Mouse (Mus musculus) liver, embryonic 14.5 days (tissue): ENCODE results near the gene Gm10643. TPM values are rescaled to one million over a fixed set of nuclear protein-coding genes. Genes with fewer than 3 reads are reported as not detected.

Experiments used
- ATAC-seq: fragments of 200-750 bp; cut with Nextera tagmentation; 2 replicates; pipeline ENCODE4 v1.8.0; 2017; ENCODE audit warnings: moderate number of reproducible peaks, mild to moderate bottlenecking, moderate library complexity; ENCODE audit not compliant: insufficient read depth
- DNase-seq, 3 experiments: peaks; one replicate each; pipeline ENCODE4 v3.0.0-alpha.2; 2012 to 2013; ENCODE audit warnings: low read depth in 3 of 3, low spot score in 3 of 3
- H3K27ac ChIP-seq: fragments of 300-500 bp; sonication (generic); 2 replicates; pipeline ENCODE4 v1.5.1; 2014; ENCODE audit warnings: moderate library complexity, mild to moderate bottlenecking, control low read depth, inconsistent platforms
- H3K27me3 ChIP-seq: fragments of 300-500 bp; sonication (generic); 2 replicates; pipeline ENCODE4 v1.6.1; 2014; ENCODE audit warnings: mild to moderate bottlenecking, low read length, moderate library complexity; ENCODE audit not compliant: control insufficient read depth, insufficient read depth
- H3K36me3 ChIP-seq: fragments of 300-500 bp; sonication (generic); replicated peaks from 2 replicates; pipeline ENCODE4 v1.6.1; 2014; ENCODE audit warnings: low read depth; ENCODE audit not compliant: control insufficient read depth, insufficient read depth
- H3K4me1 ChIP-seq, 2 experiments: fragments of 200-500 bp in 1 of 2; fragments of 300-500 bp in 1 of 2; sonication (generic) in 1 of 2; replicated peaks; 2 replicates each; pipeline ENCODE4 v1.6.1; 2012 to 2014; ENCODE audit warnings: antibody characterized with exemption in 1 of 2, inconsistent platforms in 1 of 2, low read length in 1 of 2; ENCODE audit not compliant: control insufficient read depth in 2 of 2, insufficient read depth in 2 of 2
- H3K4me2 ChIP-seq: fragments of 300-500 bp; sonication (generic); 2 replicates; pipeline ENCODE4 v1.6.1; 2014; ENCODE audit warnings: low read depth, mild to moderate bottlenecking, control low read depth, moderate library complexity
- H3K4me3 ChIP-seq, 2 experiments: fragments of 200-500 bp in 1 of 2; fragments of 300-500 bp in 1 of 2; sonication (generic) in 1 of 2; 2 replicates each; pipeline ENCODE4 v1.5.1; 2012 to 2014; ENCODE audit warnings: low read depth in 2 of 2, low read length in 2 of 2, mild to moderate bottlenecking in 2 of 2, control low read depth in 1 of 2, inconsistent platforms in 1 of 2, moderate library complexity in 1 of 2; ENCODE audit not compliant: insufficient read depth in 1 of 2
- H3K9ac ChIP-seq: fragments of 300-500 bp; sonication (generic); replicated peaks from 2 replicates; pipeline ENCODE4 v1.6.1; 2014; ENCODE audit warnings: mild to moderate bottlenecking, control low read depth, moderate library complexity
- H3K9me3 ChIP-seq: fragments of 300-500 bp; sonication (generic); 2 replicates; pipeline ENCODE4 v1.6.1; 2016; ENCODE audit warnings: low read length, mixed read lengths; ENCODE audit not compliant: control insufficient read depth
- CTCF ChIP-seq: IDR thresholded peaks from 2 replicates; pipeline ENCODE4 v1.5.1; 2016; ENCODE audit warnings: antibody characterized with exemption, low read depth, control low read depth
- EP300 ChIP-seq: IDR thresholded peaks from 2 replicates; pipeline ENCODE4 v1.6.1; 2016; ENCODE audit warnings: antibody characterized with exemption, low read depth
- WGBS: fragments of 180-500 bp; shearing (Covaris S2); extraction: QIAGEN DNeasy Blood & Tissue Kit; methylation state at CpG from one replicate; pipeline ENCODE4 v1.1.7; 2014; ENCODE audit not compliant: insufficient replicate concordance; 5-methylcytosine and 5-hydroxymethylcytosine counted together
- polyA plus RNA-seq, 2 experiments: library from polyadenylated mRNA; depleted of rRNA in 1 of 2; stranded (reverse) in 1 of 2; unstranded in 1 of 2; fragments of >200 nt; fragmentation: Nextera tagmentation in 1 of 2; extraction: Ambion mirVana in 1 of 2; gene quantifications; 2 replicates each; pipeline versions ENCODE4 v1.2.1 to v1.2.3; 2012 to 2014

Gene Gm10643
- polyA plus RNA-seq, 2 experiments = 0.22 TPM; not detected in 1

- DNase-seq = no peak
- no peak overlapping the region for H3K27ac ChIP-seq
- no peaks in the 10 kb centered on the region for H3K9me3 ChIP-seq
- H3K27me3 ChIP-seq = no peaks in the 10 kb centered on the region
- no peak overlapping the region for H3K9ac ChIP-seq
- 36% methylated on average over 1 of the region's 1 CpGs for WGBS
- no peak for ATAC-seq
- peaks cover 0 to 20% of the 10 kb centered on the region in 2 experiments for H3K4me1 ChIP-seq
- no peaks in the 10 kb centered on the region for H3K36me3 ChIP-seq
- no peak overlapping the region for H3K4me2 ChIP-seq
- TF ChIP-seq CTCF (no peak), EP300 (no peak)
- no peak overlapping the region for H3K4me3 ChIP-seq
These were observed 4.2 kb upstream of the Gm10643 start for GRCm38 (mm10) chr8:84069169-84069568.

GRCm38 (mm10) chr8:84068316-84069035 is 3.5 kb upstream of the Gm10643 start:
- Histone ChIP-seq H3K4me3 (no peak overlapping the region), H3K27me3 (no peaks in the 10 kb centered on the region), H3K27ac (no peak overlapping the region), H3K4me1 (peaks cover 0 to 21% of the 10 kb centered on the region in 2 experiments), H3K9me3 (no peaks in the 10 kb centered on the region), H3K9ac (no peak overlapping the region), H3K4me2 (no peak overlapping the region), H3K36me3 (no peaks in the 10 kb centered on the region)
- WGBS = 32% methylated on average over 12 of the region's 12 CpGs
- ATAC-seq (no peak), DNase-seq (no peak)
- TF ChIP-seq CTCF (no peak), EP300 (no peak)

- H3K4me3 ChIP-seq = peak overlapping the region; percentile 12 to 91; a peak in 3 of 4 replicates
- ATAC-seq (no peak), DNase-seq (no peak)
- no peak for TF ChIP-seq EP300
- TF ChIP-seq CTCF = no peak
- peak overlapping the region; percentile 95 for H3K4me2 ChIP-seq
- no peaks in the 10 kb centered on the region for H3K9me3 ChIP-seq
- H3K9ac ChIP-seq = peak overlapping the region; percentile 37
- H3K27me3 ChIP-seq = no peaks in the 10 kb centered on the region
- WGBS = 74% methylated on average over 7 of the region's 7 CpGs
- H3K36me3 ChIP-seq = no peaks in the 10 kb centered on the region
- H3K27ac ChIP-seq = no peak overlapping the region
- H3K4me1 ChIP-seq = peaks cover 0 to 22% of the 10 kb centered on the region in 2 experiments
These were observed 3.0 kb upstream of the Gm10643 start for GRCm38 (mm10) chr8:84067911-84068310.

GRCm38 (mm10) chr8:84067047-84067573 is 2.2 kb upstream of the Gm10643 start:
- H3K27me3 ChIP-seq = no peaks in the 10 kb centered on the region
- peaks cover 0 to 22% of the 10 kb centered on the region in 2 experiments for H3K4me1 ChIP-seq
- H3K4me2 ChIP-seq = peak overlapping the region; percentile 95
- H3K36me3 ChIP-seq = no peaks in the 10 kb centered on the region
- H3K9me3 ChIP-seq = no peaks in the 10 kb centered on the region
- ATAC-seq (peak; percentile 71), DNase-seq (peak; percentile 75 to 78 (median 77))
- H3K9ac ChIP-seq = peak overlapping the region; percentile 93
- TF ChIP-seq EP300 = no peak
- TF ChIP-seq CTCF = no peak
- peak overlapping the region; percentile 97 for H3K27ac ChIP-seq
- WGBS = under 1% methylated on average over 57 of the region's 58 CpGs
- H3K4me3 ChIP-seq = peak overlapping the region; percentile 60 to 91

- H3K36me3 ChIP-seq = no peaks in the 10 kb centered on the region
- no peaks in the 10 kb centered on the region for H3K27me3 ChIP-seq
- peak; percentile 99 for DNase-seq
- peak within 1 kb of the TSS; percentile 95 for H3K4me2 ChIP-seq
- no peaks in the 10 kb centered on the region for H3K9me3 ChIP-seq
- ATAC-seq = peak; percentile 95
- H3K9ac ChIP-seq = peak within 1 kb of the TSS; percentile 93
- TF ChIP-seq CTCF (peak; percentile 24; the same call in 1 of the 2 replicates), EP300 (peak; percentile 30; the same call in 1 of the 2 replicates)
- peaks cover 0 to 22% of the 10 kb centered on the region in 2 experiments for H3K4me1 ChIP-seq
- peak within 1 kb of the TSS; percentile 76 to 91 for H3K4me3 ChIP-seq
- WGBS = under 1% methylated on average over 51 of the region's 51 CpGs
- H3K27ac ChIP-seq = peak within 1 kb of the TSS; percentile 97
These were observed 1.5 kb upstream of the Gm10643 start, which contains the start of gene Rfx1 for GRCm38 (mm10) chr8:84066291-84066930. TSS of gene Rfx1 (plus strand) at chr8:84066834.
